Mouse (Mus musculus) left cerebral cortex, adult 9 months (tissue): ENCODE measurements at regions not wholly inside any gene's neighbourhood (a gene's known extent, or its start where the extent isn't known, plus 50 kb on each side); places are given as distances from the start of the nearest gene placed in this dataset.
A peak's percentile ranks its signal among the peaks of the same experiment; 100 is the strongest.

Source experiments
- DNase-seq, 2 experiments: peaks; one replicate each; pipeline ENCODE4 v3.0.0; 2022; ENCODE audit warnings: low spot score in 2 of 2

- no peak for DNase-seq
Measured at GRCm38 (mm10) chr8:80263468-80263945, 205.7 kb upstream of the Hhip start.

GRCm38 (mm10) chr8:80262911-80263310 lies 205.1 kb upstream of the Hhip start:
- no peak for DNase-seq

GRCm38 (mm10) chr8:80253541-80253940 lies 195.7 kb upstream of the Hhip start:
- DNase-seq, result no peak

GRCm38 (mm10) chr8:80251595-80251994 lies 193.8 kb upstream of the Hhip start:
- no peak for DNase-seq

- DNase-seq, result no peak
Measured at GRCm38 (mm10) chr8:80250305-80251161, 192.7 kb upstream of the Hhip start.

- no peak for DNase-seq
Measured at GRCm38 (mm10) chr8:80249762-80250161, 192.0 kb upstream of the Hhip start.

GRCm38 (mm10) chr8:80239879-80240278 lies 182.1 kb upstream of the Hhip start:
- no peak for DNase-seq

- no peak for DNase-seq
Measured at GRCm38 (mm10) chr8:80210361-80210760, 152.6 kb upstream of the Hhip start.

- no peak for DNase-seq
Measured at GRCm38 (mm10) chr8:80204678-80205654, 147.2 kb upstream of the Hhip start.

- DNase-seq, result no peak
Measured at GRCm38 (mm10) chr8:80203769-80204677, 146.2 kb upstream of the Hhip start.

GRCm38 (mm10) chr8:80197680-80198079 lies 139.9 kb upstream of the Hhip start:
- no peak for DNase-seq

GRCm38 (mm10) chr8:80190510-80190908 lies 132.7 kb upstream of the Hhip start:
- no peak for DNase-seq

- no peak for DNase-seq
Measured at GRCm38 (mm10) chr8:80189797-80190509, 132.1 kb upstream of the Hhip start.

- no peak for DNase-seq
Measured at GRCm38 (mm10) chr8:80185286-80185685, 127.5 kb upstream of the Hhip start.

- peak; percentile 10 to 21 for DNase-seq
Measured at GRCm38 (mm10) chr8:80168688-80169087, 110.9 kb upstream of the Hhip start.

- DNase-seq, result no peak
Measured at GRCm38 (mm10) chr8:80149458-80150083, 91.8 kb upstream of the Hhip start.

- no peak for DNase-seq
Measured at GRCm38 (mm10) chr8:80147929-80148328, 90.1 kb upstream of the Hhip start.

- no peak for DNase-seq
Measured at GRCm38 (mm10) chr8:80138481-80138880, 80.7 kb upstream of the Hhip start.

- DNase-seq, result no peak
Measured at GRCm38 (mm10) chr8:80120378-80120965, 62.7 kb upstream of the Hhip start.

- DNase-seq, result no peak
Measured at GRCm38 (mm10) chr8:80117328-80117727, 59.5 kb upstream of the Hhip start.
